Mouse (Mus musculus) bone marrow, adult 2 months (tissue): ENCODE measurements around the gene Ofcc1.

Source experiments
- CTCF ChIP-seq: fragments of 200-500 bp; IDR thresholded peaks from 2 replicates; pipeline ENCODE4 v1.5.1; 2011; ENCODE audit warnings: low read length, control low read depth; ENCODE audit not compliant: control insufficient read depth, insufficient read depth
- POLR2A ChIP-seq: fragments of 200-500 bp; IDR thresholded peaks from 2 replicates; pipeline ENCODE4 v1.6.1; 2011; ENCODE audit warnings: low read depth, mild to moderate bottlenecking, control low read depth, low read length, borderline replicate concordance; ENCODE audit not compliant: control insufficient read depth

- TF ChIP-seq POLR2A (no peak), CTCF (no peak)
Observed at GRCm38 (mm10) chr13:40390120-40390519, 28.9 kb upstream of the Ofcc1 start.
